Mouse (Mus musculus): ENCODE measurements at regions not wholly inside any gene's neighbourhood (a gene's known extent, or its start where the extent isn't known, plus 50 kb on each side); places are given as distances from the start of the nearest gene placed in this dataset.

DNA sequence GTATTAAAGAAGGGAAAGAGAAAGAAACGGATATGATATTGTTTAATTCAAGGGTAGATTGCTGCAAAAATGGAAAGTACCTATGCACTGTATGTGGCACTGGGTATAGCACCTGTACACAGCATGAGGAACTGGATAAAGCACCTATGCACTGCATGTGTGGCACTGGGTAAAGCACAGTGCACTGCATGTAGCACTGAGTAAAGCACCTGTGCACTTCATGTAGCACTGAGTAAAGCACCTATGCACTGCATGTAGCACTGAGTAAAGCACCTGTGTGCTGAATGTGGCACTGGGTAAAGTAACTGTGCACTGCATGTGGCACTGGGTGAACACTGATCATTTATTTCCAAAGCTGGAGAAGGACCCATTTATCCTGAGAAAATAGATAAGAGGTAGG, 280.2 kb upstream of the Fam49a start:
- 0 out of 2 replicates have a peak, but pooled peaks have one; percentile 35 for ATAC-seq (ENCODE audit: insufficient number of reproducible peaks, insufficient read depth, low FRiP score, low TSS enrichment)
- H3K27ac ChIP-seq: no peak overlapping the region
- H3K27me3 ChIP-seq: no peaks in the 10 kb centered on the region
- H3K4me2 ChIP-seq (replicated peaks): no peak overlapping the region
- H3K36me3 ChIP-seq: no peaks in the 10 kb centered on the region
- WGBS: 83% methylated on average over 1 of the region's 1 CpGs
- no peaks in the 10 kb centered on the region for H3K4me1 ChIP-seq
- H3K4me3 ChIP-seq: no peak overlapping the region
- no peaks in the 10 kb centered on the region for H3K9me3 ChIP-seq
- H3K9ac ChIP-seq: no peak overlapping the region

- Histone ChIP-seq H3K27me3 (no peaks in the 10 kb centered on the region), H3K4me2 (replicated peaks) (no peak overlapping the region), H3K9ac (no peak overlapping the region), H3K4me1 (no peaks in the 10 kb centered on the region), H3K9me3 (no peaks in the 10 kb centered on the region), H3K27ac (no peak overlapping the region), H3K4me3 (no peak overlapping the region), H3K36me3 (no peaks in the 10 kb centered on the region)
- WGBS: 85% methylated on average over 1 of the region's 1 CpGs
- no peak for ATAC-seq (ENCODE audit: insufficient number of reproducible peaks, insufficient read depth, low FRiP score, low TSS enrichment)
Observed at GRCm38 (mm10) chr12:11993513-11993912, 268.4 kb upstream of the Fam49a start.

GRCm38 (mm10) chr12:11999199-11999598, 262.7 kb upstream of the Fam49a start:
- no peaks in the 10 kb centered on the region for H3K9me3 ChIP-seq
- no peak overlapping the region for H3K27ac ChIP-seq
- no peaks in the 10 kb centered on the region for H3K36me3 ChIP-seq
- ATAC-seq (ENCODE audit: insufficient number of reproducible peaks, insufficient read depth, low FRiP score, low TSS enrichment): no peak
- H3K4me2 ChIP-seq (replicated peaks): no peak overlapping the region
- H3K4me1 ChIP-seq: 0 out of 2 replicates have a peak, but pooled peaks cover 4% of the 10 kb centered on the region
- WGBS: 82% methylated on average over 4 of the region's 4 CpGs
- no peaks in the 10 kb centered on the region for H3K27me3 ChIP-seq
- H3K9ac ChIP-seq: no peak overlapping the region
- H3K4me3 ChIP-seq: no peak overlapping the region

DNA sequence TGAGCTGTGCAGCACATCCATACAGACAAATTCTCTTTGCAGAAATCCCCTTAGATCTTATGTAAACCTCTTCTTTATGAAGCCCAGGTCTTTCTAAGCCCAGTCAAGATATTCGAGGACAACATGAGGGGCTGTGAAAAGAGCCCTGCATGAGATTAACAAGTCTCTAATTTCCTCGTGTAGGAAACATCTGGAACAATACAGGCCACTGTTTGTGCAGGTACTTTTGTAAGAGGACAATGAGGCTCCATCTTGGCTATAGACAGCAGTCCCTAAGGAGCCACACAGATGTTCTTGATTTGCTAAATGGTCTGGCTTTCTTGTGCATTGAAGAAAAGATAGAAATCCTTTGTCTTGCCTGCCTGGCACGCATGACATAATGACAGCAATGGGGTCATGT, 259.5 kb upstream of the Fam49a start:
- H3K27ac ChIP-seq: no peak overlapping the region
- H3K4me1 ChIP-seq: 0 out of 2 replicates have a peak, but pooled peaks cover 4% of the 10 kb centered on the region
- H3K4me2 ChIP-seq (replicated peaks): no peak overlapping the region
- H3K4me3 ChIP-seq: no peak overlapping the region
- no peaks in the 10 kb centered on the region for H3K9me3 ChIP-seq
- no peak for ATAC-seq (ENCODE audit: insufficient number of reproducible peaks, insufficient read depth, low FRiP score, low TSS enrichment)
- no peak overlapping the region for H3K9ac ChIP-seq
- 8% methylated on average over 3 of the region's 3 CpGs for WGBS
- H3K27me3 ChIP-seq: no peaks in the 10 kb centered on the region
- H3K36me3 ChIP-seq: no peaks in the 10 kb centered on the region

DNA sequence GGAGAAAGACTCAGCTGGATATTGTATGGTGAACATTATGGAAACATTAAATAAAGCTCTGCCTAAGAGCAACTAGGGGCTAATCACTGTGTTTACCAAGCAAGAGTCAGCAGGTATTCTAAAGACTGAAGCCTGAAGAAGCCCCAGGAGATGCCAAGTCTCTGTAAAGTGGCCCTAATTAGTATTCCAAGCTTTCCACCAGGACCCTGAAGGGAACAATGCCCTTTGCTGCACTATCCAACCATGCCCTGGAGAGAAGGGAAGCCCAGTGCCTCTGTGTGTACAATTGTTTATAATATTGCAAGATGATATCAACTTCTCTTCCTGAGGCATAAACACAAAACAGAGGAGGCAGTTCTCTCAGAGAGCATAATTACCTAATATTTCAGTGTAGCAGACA, 251.3 kb upstream of the Fam49a start:
- H3K27me3 ChIP-seq: no peaks in the 10 kb centered on the region

GRCm38 (mm10) chr12:12023819-12024470, 238.0 kb upstream of the Fam49a start:
- ATAC-seq (ENCODE audit: insufficient number of reproducible peaks, insufficient read depth, low FRiP score, low TSS enrichment): no peak
- no peaks in the 10 kb centered on the region for H3K36me3 ChIP-seq
- no peak overlapping the region for H3K27ac ChIP-seq
- no peak overlapping the region for H3K4me2 ChIP-seq (replicated peaks)
- no peaks in the 10 kb centered on the region for H3K9me3 ChIP-seq
- H3K9ac ChIP-seq: no peak overlapping the region
- no peaks in the 10 kb centered on the region for H3K4me1 ChIP-seq
- WGBS: 85% methylated on average over 6 of the region's 6 CpGs
- H3K27me3 ChIP-seq: no peaks in the 10 kb centered on the region
- H3K4me3 ChIP-seq: no peak overlapping the region

More for the DNA sequence above, 251.3 kb upstream of the Fam49a start:
- Histone ChIP-seq H3K9me3 (no peaks in the 10 kb centered on the region), H3K9ac (no peak overlapping the region), H3K27ac (no peak overlapping the region), H3K4me2 (replicated peaks) (no peak overlapping the region), H3K4me1 (no peaks in the 10 kb centered on the region), H3K36me3 (no peaks in the 10 kb centered on the region), H3K4me3 (no peak overlapping the region)
- no peak for ATAC-seq (ENCODE audit: insufficient number of reproducible peaks, insufficient read depth, low FRiP score, low TSS enrichment)

- Histone ChIP-seq H3K4me2 (replicated peaks) (no peak overlapping the region), H3K27ac (no peak overlapping the region), H3K9ac (no peak overlapping the region), H3K4me3 (no peak overlapping the region), H3K9me3 (no peaks in the 10 kb centered on the region), H3K36me3 (no peaks in the 10 kb centered on the region), H3K4me1 (no peaks in the 10 kb centered on the region), H3K27me3 (no peaks in the 10 kb centered on the region)
- no peak for ATAC-seq (ENCODE audit: insufficient number of reproducible peaks, insufficient read depth, low FRiP score, low TSS enrichment)
- 77% methylated on average over 2 of the region's 2 CpGs for WGBS
Observed at GRCm38 (mm10) chr12:12030039-12030550, 231.8 kb upstream of the Fam49a start.

- Histone ChIP-seq H3K27me3 (no peaks in the 10 kb centered on the region), H3K9me3 (no peaks in the 10 kb centered on the region), H3K9ac (no peak overlapping the region), H3K4me1 (no peaks in the 10 kb centered on the region), H3K4me3 (no peak overlapping the region), H3K27ac (no peak overlapping the region), H3K36me3 (no peaks in the 10 kb centered on the region), H3K4me2 (replicated peaks) (no peak overlapping the region)
- no peak for ATAC-seq (ENCODE audit: insufficient number of reproducible peaks, insufficient read depth, low FRiP score, low TSS enrichment)
Observed at GRCm38 (mm10) chr12:12034521-12034920, 227.4 kb upstream of the Fam49a start.

DNA sequence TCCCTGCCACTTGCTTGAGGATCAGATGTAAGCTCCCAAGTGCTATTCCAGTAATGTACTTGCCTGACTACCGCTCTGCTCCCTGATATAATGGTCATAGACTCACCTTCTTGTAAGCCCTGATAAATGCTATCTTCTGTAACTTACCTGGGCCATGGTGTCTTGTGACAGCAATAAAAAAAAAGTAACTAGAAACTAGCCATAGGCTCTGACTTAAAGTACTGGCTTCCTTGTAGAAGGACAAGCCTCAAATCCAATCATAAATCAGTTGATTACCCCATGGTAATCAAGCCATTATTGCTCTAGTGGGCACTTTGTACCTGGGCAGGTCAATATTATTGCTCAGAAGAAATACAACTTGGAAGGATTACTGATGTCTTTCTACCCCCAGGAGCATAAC, 222.7 kb upstream of the Fam49a start:
- no peak overlapping the region for H3K4me3 ChIP-seq
- H3K4me1 ChIP-seq: no peaks in the 10 kb centered on the region
- WGBS: 89% methylated on average over 1 of the region's 1 CpGs
- no peak for ATAC-seq (ENCODE audit: insufficient number of reproducible peaks, insufficient read depth, low FRiP score, low TSS enrichment)
- no peaks in the 10 kb centered on the region for H3K27me3 ChIP-seq
- H3K36me3 ChIP-seq: no peaks in the 10 kb centered on the region
- no peak overlapping the region for H3K4me2 ChIP-seq (replicated peaks)
- H3K9me3 ChIP-seq: no peaks in the 10 kb centered on the region
- no peak overlapping the region for H3K27ac ChIP-seq
- no peak overlapping the region for H3K9ac ChIP-seq

GRCm38 (mm10) chr12:12062215-12062614, 199.7 kb upstream of the Fam49a start:
- Histone ChIP-seq H3K4me1 (no peaks in the 10 kb centered on the region), H3K27ac (no peak overlapping the region), H3K4me3 (no peak overlapping the region), H3K9me3 (no peaks in the 10 kb centered on the region), H3K27me3 (no peaks in the 10 kb centered on the region), H3K9ac (no peak overlapping the region), H3K36me3 (no peaks in the 10 kb centered on the region), H3K4me2 (replicated peaks) (no peak overlapping the region)
- 87% methylated on average over 4 of the region's 4 CpGs for WGBS
- no peak for ATAC-seq (ENCODE audit: insufficient number of reproducible peaks, insufficient read depth, low FRiP score, low TSS enrichment)

DNA sequence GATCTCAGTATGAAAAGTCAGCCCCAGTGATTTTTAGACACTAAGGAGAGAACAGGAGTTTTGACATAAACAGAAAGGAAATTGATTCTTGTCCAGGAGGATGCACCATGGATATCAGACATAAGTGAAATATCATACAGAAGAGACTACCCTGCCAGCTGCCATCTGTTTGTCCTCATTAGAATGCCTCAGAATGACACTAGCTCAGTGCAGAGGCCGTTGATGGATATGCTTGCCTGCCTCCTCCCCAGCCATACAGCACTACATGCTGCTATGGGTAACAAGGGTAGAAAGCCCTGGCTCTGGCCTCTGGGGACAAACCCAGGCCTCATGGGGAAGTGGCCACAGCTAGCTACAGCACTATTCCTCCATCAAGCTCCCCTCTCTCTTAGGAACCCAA, 198.0 kb upstream of the Fam49a start:
- Histone ChIP-seq H3K27ac (no peak overlapping the region), H3K4me1 (no peaks in the 10 kb centered on the region), H3K9ac (no peak overlapping the region), H3K4me2 (replicated peaks) (no peak overlapping the region), H3K9me3 (no peaks in the 10 kb centered on the region), H3K36me3 (no peaks in the 10 kb centered on the region), H3K27me3 (no peaks in the 10 kb centered on the region), H3K4me3 (no peak overlapping the region)
- ATAC-seq (ENCODE audit: insufficient number of reproducible peaks, insufficient read depth, low FRiP score, low TSS enrichment): no peak
- WGBS: 67% methylated on average over 1 of the region's 1 CpGs

GRCm38 (mm10) chr12:12064395-12064794, 197.5 kb upstream of the Fam49a start:
- no peaks in the 10 kb centered on the region for H3K36me3 ChIP-seq
- 85% methylated on average over 4 of the region's 4 CpGs for WGBS
- H3K27ac ChIP-seq: no peak overlapping the region
- no peak overlapping the region for H3K4me3 ChIP-seq
- no peaks in the 10 kb centered on the region for H3K27me3 ChIP-seq
- no peaks in the 10 kb centered on the region for H3K4me1 ChIP-seq
- no peak overlapping the region for H3K4me2 ChIP-seq (replicated peaks)
- H3K9me3 ChIP-seq: no peaks in the 10 kb centered on the region
- ATAC-seq (ENCODE audit: insufficient number of reproducible peaks, insufficient read depth, low FRiP score, low TSS enrichment): no peak
- no peak overlapping the region for H3K9ac ChIP-seq
